Mouse (Mus musculus): Measurements from ENCODE around the gene Btnl1.

Gene Btnl1

DNA sequence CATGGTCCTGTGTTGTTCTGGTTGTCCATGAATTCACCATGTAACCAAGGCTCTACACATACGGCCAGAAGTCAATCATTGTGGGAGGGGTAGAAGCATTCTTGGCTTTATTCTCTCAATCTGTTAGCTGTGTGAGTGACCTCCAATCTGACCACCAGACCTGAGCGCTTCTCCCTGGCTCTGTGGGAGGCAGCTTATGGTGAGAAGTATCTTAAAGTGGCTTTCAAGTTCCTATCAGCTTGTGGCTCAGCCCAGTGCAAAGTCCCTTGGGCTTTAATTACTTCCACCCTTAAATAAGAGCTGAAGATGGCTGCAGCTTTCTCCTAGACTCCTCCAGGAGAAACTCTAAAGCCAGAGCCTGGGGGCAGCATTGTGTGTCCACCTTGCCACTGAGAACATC is at the start of gene Btnl1:
TSS of gene Btnl1 (plus strand) at position 286 of the 400 bp plus-strand sequence.
- no peak for DNase-seq (ENCODE audit: low spot score)

DNA sequence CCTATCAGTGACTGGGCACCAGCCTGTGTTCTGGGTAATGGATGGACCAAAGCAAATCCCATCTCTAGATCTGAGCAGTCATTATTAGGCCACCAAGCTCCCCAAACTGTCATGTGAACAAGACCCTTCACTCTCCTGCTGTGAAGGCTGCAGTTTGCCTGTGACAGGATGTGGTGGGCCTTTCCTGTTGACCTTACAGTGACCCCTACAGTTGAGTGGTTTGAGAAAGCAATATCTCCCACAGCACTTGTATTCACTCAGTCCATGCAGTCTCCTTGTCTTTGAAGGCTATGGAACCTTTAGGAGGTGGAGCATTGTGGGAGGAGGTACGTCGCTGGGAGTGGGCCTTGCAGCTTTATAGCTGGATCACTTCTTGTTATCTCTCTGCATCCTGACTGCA is 47.1 kb upstream of the Btnl1 start:
- DNase-seq (ENCODE audit: low spot score), result no peak

DNA sequence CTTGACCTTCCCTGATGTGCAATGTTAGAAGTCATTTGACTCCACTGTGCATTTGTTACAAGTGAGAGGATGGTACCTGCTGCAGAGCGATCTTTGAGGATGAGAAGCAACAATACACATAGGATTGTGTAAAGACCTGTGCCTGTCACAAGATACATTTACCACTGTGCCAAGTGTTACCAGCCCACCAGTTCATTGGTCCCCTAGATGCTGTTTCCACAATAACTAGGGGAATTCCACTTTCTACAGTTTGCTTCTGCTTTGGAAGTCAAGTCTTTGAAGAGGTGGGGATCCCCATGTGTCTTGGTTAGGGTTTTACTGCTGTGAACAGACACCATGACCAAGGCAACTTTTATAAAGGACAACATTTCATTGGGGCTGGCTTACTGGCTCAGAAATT is 45.7 kb upstream of the Btnl1 start:
- no peak for DNase-seq (ENCODE audit: low spot score)

DNA sequence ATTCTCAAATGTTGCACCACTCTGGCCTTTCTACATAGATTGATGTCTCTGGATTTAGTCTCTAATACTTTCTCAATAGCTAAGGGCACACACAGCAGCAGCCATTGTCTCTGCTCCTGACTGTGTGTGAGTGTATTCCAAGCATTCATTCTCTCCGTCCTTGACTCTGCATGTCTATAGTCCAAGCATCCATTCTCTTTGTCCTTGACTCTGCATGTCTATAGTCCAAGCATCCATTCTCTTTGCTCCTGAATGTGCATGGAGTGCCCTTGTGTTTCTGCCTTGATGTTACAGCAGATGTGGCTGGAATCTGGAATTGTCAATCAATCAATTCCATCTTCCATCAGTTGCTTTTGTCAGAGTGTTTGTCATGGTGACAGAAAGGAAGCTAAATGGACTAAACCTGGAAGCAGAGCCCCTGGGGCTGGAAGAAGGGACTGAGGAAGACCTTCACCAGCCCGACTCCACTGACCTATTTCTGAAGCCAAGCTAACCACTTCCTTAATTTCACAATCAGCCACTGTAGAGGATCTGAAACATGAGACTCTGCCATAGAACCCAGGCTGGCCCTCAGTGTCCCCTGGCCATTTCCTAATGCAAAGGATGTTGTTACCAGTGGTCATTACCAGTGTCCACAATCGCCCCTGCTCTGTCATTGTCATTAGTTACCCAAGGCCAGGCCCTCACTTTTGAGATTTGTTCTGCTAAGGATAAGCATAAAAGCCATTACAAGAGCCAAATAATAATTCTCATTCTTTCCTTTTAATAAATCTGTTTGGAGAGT is 36.1 kb upstream of the Btnl1 start:
- DNase-seq (ENCODE audit: low spot score), result no peak

DNA sequence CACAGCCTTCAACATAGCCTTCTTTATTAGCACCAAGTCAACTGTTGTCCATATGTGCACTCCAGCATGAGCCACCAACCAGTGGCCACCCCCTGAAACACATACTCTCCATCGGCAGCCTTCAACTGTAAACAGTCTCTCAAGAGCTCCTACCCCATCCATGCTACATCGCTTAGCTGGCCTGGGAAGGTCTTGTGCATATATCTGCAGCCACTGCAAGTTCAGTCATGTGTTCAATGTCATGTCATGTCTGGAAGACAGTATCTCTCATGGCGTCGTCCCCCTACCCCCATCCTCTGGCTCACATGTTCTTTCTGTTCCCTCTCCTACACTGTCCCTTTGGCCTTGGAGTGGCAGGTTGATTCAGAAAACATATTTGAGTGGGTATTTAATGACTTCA is 32.0 kb upstream of the Btnl1 start:
- no peak for DNase-seq (ENCODE audit: low spot score)

DNA sequence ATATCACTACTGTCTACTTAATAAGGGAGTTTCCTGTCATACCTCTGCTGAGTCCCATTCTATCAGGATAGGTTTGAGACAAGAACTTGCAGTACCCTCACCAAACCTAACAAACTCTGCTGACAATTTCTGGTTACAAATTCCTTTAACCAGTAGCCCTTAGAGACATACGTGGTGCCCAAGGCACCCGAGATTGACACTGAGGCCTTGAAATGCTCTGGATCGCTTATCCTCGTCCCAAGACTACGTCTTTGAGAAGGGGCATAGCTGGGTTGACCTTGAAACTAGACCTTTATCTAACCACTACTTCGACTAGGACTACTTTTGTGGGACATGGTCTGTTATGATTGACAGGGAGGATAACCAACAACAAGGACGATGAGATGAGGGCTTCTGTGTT is 31.4 kb upstream of the Btnl1 start:
- DNase-seq (ENCODE audit: low spot score), result no peak

DNA sequence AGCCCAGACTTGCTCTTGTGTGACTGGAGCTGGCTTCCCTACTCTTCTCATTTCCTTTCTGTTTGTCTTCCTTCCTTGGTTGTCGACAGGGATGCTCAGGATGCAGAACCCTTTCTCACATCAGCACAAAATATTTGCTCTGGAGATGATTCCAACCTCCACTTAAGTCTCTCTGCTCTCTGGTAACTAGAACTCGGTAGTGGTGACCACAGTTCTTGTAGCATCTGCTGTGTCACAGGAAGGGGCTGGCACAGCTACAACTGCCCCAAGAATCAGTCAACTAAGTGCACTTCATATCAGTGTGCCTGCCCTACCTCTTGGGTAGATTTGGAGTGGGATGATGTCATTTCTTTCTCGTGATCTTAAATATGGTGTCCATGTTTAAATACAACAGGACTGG is 30.9 kb upstream of the Btnl1 start:
- DNase-seq (ENCODE audit: low spot score), result no peak

DNA sequence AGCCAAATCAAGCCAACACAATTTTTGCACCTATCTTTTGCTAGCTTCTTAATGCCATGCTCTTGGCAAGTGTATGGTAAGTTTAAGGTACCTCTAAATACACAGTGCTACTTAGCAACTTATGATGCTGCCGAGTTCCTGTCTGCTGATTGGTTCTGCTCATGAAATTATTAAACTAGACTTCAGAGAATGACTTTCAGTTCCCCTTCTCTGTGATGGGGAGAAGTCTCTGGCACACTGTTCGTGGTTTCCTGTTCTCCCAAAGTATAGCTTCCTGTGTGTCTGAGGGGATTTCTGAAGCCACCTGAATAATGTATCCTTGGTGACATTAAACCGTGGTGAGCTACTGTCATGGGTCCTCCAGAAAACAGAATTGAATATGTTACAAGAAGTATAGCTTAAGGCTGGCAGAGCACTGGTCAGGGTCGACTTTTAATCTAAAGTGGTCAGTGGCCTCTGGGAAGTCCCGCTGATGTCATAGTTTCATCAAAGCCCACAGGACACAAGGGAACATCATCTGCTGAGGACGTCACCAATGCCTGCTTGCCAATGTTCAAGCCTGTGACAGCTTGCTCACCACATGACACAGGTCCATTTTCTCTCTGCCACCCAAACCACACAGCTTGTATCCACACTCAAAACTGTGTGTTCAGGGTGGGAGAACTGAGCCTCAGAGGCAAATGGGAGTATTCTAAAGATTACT is 29.2 kb upstream of the Btnl1 start:
- DNase-seq (ENCODE audit: low spot score), result peak; percentile 31

DNA sequence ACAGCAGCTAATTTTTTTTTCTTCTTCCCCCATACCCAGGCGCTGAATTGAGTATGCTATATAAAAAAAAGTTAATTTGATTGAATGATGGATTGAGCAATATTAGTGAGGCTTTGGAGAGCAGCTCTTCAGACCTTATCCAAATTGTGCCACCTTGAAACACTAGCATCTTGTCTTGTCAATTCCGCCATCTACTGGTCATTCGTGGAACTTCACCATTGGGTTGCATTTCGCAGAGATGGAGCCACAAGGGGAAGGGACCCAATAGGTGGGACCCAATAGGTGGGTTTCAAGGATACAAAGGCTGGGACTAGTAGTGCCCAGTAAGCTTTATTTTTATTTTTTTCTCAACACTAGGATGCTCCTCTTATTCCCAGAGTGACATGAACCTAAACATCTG is 27.5 kb upstream of the Btnl1 start:
- peak; percentile 76 for DNase-seq (ENCODE audit: low spot score)

DNA sequence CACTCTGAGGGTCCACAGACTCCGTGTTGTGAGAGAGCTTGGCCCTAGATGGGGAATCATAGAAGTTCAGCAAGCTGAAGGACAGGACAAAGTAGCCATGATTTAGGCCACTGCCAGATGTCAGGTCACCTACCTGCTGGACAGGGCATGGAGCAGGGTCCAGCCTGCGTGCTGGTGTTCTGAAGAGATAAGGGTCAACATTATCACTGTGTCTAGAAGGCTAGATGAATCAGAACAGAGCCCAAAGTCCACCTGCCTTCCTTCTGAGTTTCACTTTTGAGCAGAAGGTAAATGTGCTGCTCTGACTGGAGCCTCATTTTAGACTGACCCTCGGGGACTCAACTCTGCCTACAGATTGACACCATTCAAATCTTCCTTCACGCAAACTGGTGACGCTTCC is 22.4 kb upstream of the Btnl1 start, which contains the start of gene Btnl2:
TSS of gene Btnl2 (plus strand) at position 284 of the 400 bp plus-strand sequence.
- no peak for DNase-seq (ENCODE audit: low spot score)

DNA sequence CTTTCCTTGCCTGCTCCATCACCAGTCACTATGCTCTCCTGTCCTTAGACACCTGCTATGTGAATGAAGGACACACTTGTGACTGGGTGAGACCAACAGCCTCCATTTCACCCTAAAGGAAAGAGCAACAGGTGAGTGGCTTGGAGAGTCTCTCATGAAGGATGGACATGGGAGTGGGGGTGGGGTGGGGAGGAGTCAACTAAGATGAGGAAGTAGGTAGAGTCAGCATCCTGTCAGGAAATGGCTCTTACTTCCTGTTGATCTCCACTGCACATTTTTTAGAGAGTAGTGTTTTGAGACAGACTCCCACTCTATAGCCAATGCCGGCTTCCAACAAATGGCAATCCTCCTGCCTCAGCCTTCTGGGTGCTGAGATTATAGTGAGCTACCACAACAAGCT is 22.0 kb upstream of the Btnl1 start:
- DNase-seq (ENCODE audit: low spot score), result no peak

DNA sequence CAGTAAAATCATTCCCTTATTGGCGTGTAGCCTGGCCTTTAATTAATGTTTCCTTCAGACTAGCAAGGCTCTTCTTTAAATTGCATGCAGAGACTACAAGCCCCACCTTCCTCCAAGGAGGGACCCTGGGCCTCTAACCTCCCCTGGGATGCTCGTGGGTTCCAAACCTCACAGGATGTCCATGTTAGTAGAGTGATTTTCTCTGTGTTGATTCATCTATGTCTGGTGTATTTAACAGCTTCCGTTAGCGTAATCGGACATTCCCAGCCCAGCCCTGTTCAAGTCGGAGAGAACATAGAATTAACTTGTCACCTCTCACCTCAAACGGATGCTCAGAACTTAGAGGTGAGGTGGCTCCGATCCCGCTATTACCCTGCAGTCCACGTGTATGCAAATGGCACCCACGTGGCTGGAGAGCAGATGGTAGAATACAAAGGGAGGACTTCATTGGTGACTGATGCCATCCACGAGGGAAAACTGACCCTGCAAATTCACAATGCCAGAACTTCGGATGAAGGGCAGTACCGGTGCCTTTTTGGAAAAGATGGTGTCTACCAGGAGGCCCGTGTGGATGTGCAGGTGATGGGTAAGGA is 13.9 kb upstream of the Btnl1 start:
- DNase-seq (ENCODE audit: low spot score), result no peak

DNA sequence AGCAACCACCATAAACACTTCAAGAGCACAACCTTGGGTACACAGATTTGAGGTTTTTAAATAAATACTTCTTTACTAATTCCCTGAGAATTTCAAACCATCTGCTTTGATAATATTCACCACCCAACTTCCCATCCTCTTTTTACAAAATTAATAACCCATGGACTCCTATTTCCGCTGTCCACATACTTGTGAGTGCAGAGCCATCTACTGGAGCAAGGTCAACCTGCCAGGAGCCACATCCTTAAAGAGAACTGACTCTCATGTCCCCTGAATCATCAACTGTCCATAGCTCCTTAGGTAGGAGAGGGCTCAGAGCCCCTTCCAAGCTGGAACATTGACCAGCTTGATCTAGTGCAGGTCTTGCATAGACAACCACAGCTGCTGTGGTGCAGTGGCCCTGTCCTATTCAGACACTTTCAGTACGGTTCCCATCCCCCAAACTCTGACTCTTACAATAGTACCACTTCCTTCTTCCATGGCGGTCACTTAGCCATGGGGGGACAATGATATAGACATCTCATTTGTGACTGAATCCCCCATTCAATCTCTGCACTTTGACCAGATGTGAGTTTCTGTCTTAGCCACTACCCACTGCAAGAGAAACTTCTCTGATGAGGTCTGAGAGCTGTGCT is 13.1 kb upstream of the Btnl1 start:
- DNase-seq (ENCODE audit: low spot score), result no peak

DNA sequence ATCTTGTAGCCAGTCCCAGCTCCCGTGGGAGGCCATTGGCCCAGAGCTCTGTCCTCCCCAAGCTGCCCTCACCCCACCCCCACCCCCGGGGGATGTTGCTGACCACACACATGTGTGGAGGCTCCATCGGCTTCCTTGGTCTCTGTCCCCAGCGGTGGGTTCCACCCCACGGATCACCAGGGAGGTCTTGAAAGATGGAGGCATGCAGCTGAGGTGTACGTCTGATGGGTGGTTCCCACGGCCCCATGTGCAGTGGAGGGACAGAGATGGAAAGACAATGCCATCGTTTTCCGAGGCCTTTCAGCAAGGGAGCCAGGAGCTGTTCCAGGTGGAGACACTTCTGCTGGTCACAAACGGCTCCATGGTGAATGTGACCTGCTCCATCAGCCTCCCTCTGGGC is 11.9 kb upstream of the Btnl1 start:
- no peak for DNase-seq (ENCODE audit: low spot score)

DNA sequence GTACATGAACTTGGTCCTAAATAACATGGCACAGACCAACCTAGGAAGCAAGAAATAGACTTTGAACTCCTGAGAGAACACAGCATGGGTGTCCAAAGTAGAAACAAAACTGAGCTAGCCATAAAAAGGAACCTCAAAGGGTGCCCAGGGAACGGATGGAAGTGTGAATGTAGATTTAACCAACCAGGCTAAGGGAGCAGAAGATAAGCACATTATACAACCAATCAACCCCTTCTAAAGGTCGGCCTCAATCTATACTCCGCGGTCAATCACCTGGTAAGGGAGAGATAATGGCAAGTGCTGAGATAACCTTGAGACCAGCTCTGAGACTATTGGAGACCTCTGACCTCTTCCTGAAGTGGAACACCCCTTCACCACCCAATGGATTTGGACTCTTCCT is 6.4 kb upstream of the Btnl1 start:
- no peak for DNase-seq (ENCODE audit: low spot score)

DNA sequence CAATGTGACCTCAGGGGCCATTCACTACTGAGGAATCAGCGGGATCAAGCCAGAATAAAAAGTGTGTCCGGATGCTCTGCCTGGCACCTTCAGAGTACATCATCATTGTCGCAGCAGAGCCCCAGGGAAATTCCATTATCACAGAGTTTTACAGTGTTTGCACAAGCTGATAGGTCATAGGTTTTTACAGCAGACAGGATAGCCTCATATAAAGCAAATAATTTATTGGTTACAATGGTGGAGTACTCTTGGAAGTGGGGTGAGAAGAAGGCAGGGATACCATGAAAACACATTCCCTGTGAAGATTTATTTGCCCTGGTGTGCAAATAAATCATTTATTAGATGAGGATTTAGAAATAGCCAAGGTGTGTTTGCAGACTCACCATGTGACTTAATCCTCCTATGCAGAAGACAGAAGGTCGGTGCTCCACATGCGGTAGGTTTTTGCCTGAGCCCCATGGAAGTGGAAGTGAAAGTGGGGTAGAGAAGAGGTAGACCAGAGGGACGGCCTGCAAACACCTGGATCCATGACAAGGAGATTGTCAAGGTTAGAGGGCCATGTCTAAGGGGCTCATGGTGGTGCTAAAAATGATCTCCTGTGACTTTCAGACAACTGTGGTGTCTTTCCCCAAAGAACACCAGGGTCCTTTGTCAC is 3.8 kb upstream of the Btnl1 start:
- DNase-seq (ENCODE audit: low spot score), result no peak

DNA sequence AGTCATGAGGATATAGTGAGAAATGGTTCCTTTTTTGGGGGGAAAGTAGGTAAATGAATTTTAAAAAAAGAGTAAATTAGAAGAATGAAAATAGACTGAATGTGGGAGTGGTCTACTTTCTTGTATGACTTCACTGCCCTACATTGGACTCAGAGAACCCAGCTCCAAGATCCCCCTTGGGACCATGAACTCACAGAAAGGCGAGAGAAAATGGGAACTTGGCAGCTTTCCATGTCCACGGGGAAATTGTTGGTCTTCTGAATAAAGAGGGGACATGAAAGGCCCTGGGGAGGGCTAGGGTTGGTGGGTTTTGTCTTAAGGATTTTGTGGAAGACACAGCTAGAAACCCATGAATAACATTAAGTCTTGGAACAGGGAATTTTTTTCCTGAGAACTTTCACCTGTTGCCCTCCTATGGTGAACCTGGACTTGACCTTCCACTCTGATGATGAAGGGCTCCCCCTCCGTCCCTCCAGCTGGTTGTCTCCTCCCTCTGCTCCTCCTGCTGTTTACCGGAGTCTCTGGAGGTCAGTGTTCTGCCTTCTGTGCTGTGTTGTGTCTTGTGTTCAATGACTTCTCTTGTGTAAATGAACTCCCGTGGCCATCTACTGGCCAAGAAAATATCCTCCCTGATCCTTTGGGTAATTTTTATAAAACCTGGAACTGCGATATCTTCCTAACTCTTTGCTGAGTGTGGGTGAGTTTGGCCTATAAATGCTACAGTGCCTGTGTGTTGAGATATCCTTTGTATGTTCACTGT is 698 bp downstream of the Btnl1 start:
- DNase-seq (ENCODE audit: low spot score), result no peak

DNA sequence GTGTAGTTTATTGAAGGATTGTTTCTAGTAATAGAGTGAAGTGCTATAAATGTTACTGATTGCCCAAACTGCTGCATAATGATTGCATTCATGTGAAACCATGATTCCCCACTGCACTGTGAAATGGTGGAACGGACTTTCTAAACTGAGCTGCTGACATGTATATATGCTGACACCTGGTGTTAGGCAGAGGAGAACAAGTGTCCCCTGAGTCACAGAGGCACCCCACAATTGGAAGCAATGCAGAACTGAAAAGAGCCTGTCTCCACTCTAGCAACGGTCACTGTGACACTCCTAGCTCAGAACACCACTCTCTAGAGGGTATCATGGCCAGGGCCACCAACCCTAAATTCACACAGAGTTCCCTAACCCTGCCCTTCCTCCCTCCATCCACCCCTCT is 1.8 kb downstream of the Btnl1 start:
- no peak for DNase-seq (ENCODE audit: low spot score)

DNA sequence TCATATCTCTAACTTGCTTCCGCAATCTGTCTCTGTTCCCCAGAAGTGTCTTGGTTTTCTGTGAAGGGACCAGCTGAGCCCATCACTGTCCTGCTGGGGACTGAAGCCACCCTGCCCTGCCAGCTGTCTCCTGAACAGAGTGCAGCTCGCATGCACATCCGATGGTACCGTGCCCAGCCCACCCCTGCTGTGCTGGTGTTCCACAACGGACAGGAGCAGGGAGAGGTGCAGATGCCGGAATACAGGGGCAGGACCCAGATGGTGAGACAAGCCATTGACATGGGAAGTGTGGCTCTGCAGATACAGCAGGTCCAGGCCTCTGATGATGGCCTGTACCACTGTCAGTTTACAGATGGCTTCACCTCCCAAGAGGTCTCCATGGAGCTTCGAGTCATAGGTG is 2.5 kb downstream of the Btnl1 start:
- no peak for DNase-seq (ENCODE audit: low spot score)

DNA sequence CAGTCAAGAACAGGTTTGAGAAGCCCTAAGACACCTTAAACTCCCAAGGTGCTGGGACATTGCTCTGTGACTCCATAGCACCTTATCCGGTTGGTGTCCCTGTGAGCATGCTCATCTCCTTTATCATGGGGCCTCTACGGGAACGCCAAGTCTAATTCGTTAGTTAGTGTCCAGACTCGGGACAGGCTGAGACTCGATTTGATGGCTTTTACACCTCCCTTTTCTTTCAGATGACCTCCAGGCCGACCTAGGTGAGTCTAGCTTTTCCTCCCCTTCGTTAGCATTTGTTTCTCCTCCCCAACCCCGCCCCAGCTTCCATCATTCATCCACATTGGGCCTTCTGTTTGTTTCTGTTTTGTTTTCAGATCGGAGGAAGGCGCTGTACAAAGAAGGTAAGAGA is 4.9 kb downstream of the Btnl1 start:
- DNase-seq (ENCODE audit: low spot score), result no peak

DNA sequence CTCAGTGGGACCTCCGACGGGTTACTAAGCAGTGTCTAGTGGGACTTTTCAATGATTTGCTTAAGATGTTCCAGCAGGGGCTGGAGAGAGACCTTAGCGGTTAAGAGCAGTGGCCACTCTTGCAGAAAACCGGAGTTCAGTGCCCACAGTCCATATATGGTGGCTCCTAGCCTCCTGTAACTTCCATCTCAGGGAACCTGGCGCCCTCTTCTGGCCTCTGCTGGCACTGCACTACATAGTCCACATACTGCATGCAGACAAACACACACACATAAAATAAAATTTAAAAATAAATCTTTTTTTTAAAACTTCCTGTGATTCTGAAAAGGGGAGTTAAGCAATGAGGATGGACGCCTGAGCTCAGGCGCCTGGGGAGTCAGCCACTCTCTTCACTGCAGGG is 6.3 kb downstream of the Btnl1 start:
- DNase-seq (ENCODE audit: low spot score), result no peak

DNA sequence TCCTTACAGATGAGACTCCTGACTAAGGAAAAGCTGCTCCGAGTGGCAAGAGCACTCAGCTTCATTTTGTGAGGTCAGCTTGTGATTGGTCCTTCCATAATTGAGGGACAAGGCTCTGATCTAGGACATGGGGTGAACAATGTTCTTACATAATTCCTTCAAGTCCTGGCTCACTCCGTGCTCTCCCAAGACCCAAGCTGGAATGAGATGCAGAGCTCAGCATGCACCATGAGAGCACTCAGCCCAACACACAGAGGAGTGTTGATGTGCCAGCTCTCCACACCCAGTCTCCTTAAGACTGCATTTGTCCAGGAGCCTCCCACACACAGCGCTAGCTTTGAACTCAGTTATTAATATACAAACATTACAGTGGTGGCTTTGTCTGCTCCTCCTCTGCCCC is 7.8 kb downstream of the Btnl1 start:
- no peak for DNase-seq (ENCODE audit: low spot score)
